Mouse (Mus musculus) frontal cortex, postnatal 36 days (tissue): ENCODE measurements around the gene Luzp4.
"Not testable (repeated sequence)": the region's sequence is repeated elsewhere in the genome, so short reads cannot be mapped to it uniquely, and the experiment has no call there.

ENCODE experiments used
- DNase-seq, 2 experiments: peaks; one replicate each; pipeline ENCODE4 v3.0.0; 2022; ENCODE audit warnings: low spot score in 2 of 2

Luzp4 gene

DNA sequence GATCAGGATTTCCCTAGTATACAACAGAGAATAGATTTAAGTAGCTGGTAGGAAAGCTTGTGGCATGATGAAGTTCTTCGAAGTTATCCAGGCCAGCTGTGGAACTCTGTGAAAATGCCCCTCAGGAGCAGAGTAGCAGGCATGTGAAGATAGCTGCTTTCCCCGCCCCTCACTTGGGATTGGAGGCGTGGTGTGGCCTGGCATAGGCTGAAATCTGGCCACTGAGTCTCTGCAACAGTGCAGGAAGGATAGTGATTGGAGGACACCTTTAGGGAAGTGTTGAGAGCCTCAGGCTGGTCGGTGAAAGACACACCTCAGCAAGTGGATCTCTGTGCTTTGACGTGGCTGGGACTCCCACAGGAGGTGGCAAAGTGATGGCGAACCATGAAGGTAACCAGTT lies at the start of gene Luzp4:
Gene Luzp4 (plus strand): TSS at position 301 of the 400 bp plus-strand sequence.
- not testable (repeated sequence) for DNase-seq

DNA sequence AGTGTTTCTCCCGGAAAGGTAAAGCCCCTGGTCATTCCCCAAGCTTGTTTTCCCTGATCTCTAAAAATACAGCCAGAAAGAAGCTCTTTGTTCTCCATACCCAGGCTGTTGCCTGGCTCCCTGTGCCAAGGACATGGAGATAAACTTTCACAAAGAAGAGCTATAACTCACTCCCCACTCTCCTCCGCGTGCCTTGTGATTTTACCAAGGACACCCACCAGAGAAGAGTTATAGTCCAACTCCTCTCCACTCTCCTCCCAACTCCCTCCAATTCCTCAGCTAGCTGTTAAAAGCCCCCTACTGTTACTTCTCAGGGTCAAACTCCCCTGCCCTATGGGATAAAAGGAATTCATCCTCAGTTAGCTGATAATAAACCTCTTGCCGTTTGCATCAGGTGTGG lies 15.6 kb upstream of the Luzp4 start:
- DNase-seq = not testable (repeated sequence)
